ENCODE assay signal across 8 mouse cellular contexts in the genomic region with DNA sequence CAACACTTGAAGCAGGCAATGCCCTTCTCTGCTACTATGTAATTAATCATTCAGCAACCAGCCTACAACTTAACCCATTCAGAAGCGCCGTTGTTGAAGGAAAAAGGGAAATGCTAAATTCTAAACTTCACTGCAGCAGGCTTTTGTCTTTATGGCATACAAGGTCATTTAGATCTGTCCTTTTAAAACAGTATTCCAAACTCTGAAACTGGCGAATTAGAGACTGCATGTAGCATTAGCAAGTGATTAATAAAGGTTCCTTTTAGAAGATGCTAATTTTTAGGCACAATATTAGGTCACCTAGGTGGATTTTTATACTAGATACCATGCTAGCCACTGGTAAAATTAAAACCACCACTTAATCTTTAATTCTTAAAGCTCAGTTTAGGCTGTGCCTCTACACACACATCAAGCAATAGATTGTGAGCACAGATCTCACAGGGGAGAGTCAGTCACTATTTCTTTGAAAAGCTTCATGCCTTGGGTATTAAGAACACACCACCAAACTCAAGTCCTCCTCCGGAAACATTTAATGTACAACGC. TPM values are rescaled to one million over a fixed set of nuclear protein-coding genes. Genes with fewer than 3 reads are reported as not detected.
DNase-seq lines count a peak whose midpoint lies in the region; ATAC-seq and TF ChIP-seq lines count a peak whose summit lies in the region.

No protein-coding gene starts in this region.

- TF ChIP-seq POLR2A in cortical plate, adult 2 months (IDR thresholded peaks at IDR 0.05; ENCODE audit: extremely low read depth, insufficient read depth, low read length): no peak

- peak overlapping the region; percentile 96 for H3K4me3 ChIP-seq in kidney, postnatal 0 days (replicated peaks; ENCODE audit: low read depth, low read length)
- peak overlapping the region; percentile 84; the same call in 1 of the 2 replicates for H3K4me3 ChIP-seq in cortical plate, adult 2 months (ENCODE audit: insufficient read depth, low read length)
- H3K4me3 ChIP-seq in hindbrain, embryonic 15.5 days: peak overlapping the region; percentile 73
- peak overlapping the region; percentile 94 for H3K4me3 ChIP-seq in midbrain, postnatal 0 days (ENCODE audit: low read depth, low read length)

- H3K27ac ChIP-seq in kidney, postnatal 0 days: peak overlapping the region; percentile 100
- H3K27ac ChIP-seq in cortical plate, adult 2 months (ENCODE audit: insufficient read depth, low read length): no peak overlapping the region
- peak overlapping the region; percentile 100 for H3K27ac ChIP-seq in hindbrain, embryonic 15.5 days (replicated peaks)
- peak overlapping the region; percentile 100 for H3K27ac ChIP-seq in midbrain, postnatal 0 days (ENCODE audit: low read depth, low read length)

- ATAC-seq in kidney, postnatal 0 days (replicated peaks; ENCODE audit: low FRiP score, low read depth): no peak
- no peak for ATAC-seq in hindbrain, embryonic 15.5 days (ENCODE audit: low FRiP score, low read depth)
- no peak for ATAC-seq in midbrain, postnatal 0 days (ENCODE audit: low FRiP score)
- ATAC-seq in megakaryocyte progenitor cell, adult 5-6 weeks (replicated peaks; ENCODE audit: poor library complexity): no peak
- ATAC-seq in CD4-positive, CD25-positive, alpha-beta regulatory T cell, adult 4 months: no peak

- peak overlapping the region; percentile 57 for H3K4me2 ChIP-seq in kidney, postnatal 0 days (ENCODE audit: low read length)
- peak overlapping the region; percentile 68 for H3K4me2 ChIP-seq in hindbrain, embryonic 15.5 days
- H3K4me2 ChIP-seq in midbrain, postnatal 0 days (ENCODE audit: low read depth, low read length, poor library complexity, severe bottlenecking): peak overlapping the region; percentile 61

- peak; percentile 55 for DNase-seq in kidney, postnatal 0 days (ENCODE audit: low spot score)
- no peak for DNase-seq in kidney, adult 8-10 months
- DNase-seq in midbrain, postnatal 0 days (ENCODE audit: low spot score): peak; percentile 17
- DNase-seq in urinary bladder, postnatal 14 days (ENCODE audit: low spot score): no peak

- H3K9ac ChIP-seq in kidney, postnatal 0 days (ENCODE audit: low read depth, low read length): peak overlapping the region; percentile 100
- H3K9ac ChIP-seq in hindbrain, embryonic 15.5 days: peak overlapping the region; percentile 99
- H3K9ac ChIP-seq in midbrain, postnatal 0 days (replicated peaks; ENCODE audit: low read length, poor library complexity, severe bottlenecking): peak overlapping the region; percentile 100

- peaks cover 12% of the 10 kb centered on the region for H3K4me1 ChIP-seq in kidney, postnatal 0 days (replicated peaks; ENCODE audit: insufficient read depth, low read length)
- H3K4me1 ChIP-seq in cortical plate, adult 2 months (ENCODE audit: control insufficient read depth, insufficient read depth, low read length): peaks cover 5% of the 10 kb centered on the region
- H3K4me1 ChIP-seq in hindbrain, embryonic 15.5 days (replicated peaks): peaks cover 34% of the 10 kb centered on the region
- H3K4me1 ChIP-seq in midbrain, postnatal 0 days (ENCODE audit: insufficient read depth, low read length): peaks cover 3% of the 10 kb centered on the region; the same call in 1 of the 2 replicates

- no peaks in the 10 kb centered on the region for H3K9me3 ChIP-seq in kidney, postnatal 0 days (replicated peaks; ENCODE audit: low read length)
- H3K9me3 ChIP-seq in hindbrain, embryonic 15.5 days: no peaks in the 10 kb centered on the region
- H3K9me3 ChIP-seq in midbrain, postnatal 0 days (ENCODE audit: low read length): no peaks in the 10 kb centered on the region

- no peaks in the 10 kb centered on the region for H3K27me3 ChIP-seq in kidney, postnatal 0 days (ENCODE audit: insufficient read depth, low read length)
- H3K27me3 ChIP-seq in hindbrain, embryonic 15.5 days: no peaks in the 10 kb centered on the region
- H3K27me3 ChIP-seq in midbrain, postnatal 0 days (ENCODE audit: insufficient read depth, low read length): no peaks in the 10 kb centered on the region

- TF ChIP-seq CTCF in kidney, postnatal 0 days (IDR thresholded peaks at IDR 0.05; ENCODE audit: low read depth): no peak
- TF ChIP-seq CTCF in cortical plate, adult 2 months (IDR thresholded peaks at IDR 0.05; ENCODE audit: extremely low read depth, insufficient read depth, low read length): no peak
- no peak for TF ChIP-seq CTCF in midbrain, postnatal 0 days (IDR thresholded peaks at IDR 0.05)

- H3K36me3 ChIP-seq in kidney, postnatal 0 days (ENCODE audit: insufficient read depth, low read length): no peaks in the 10 kb centered on the region
- H3K36me3 ChIP-seq in hindbrain, embryonic 15.5 days: peaks cover 9% of the 10 kb centered on the region
- H3K36me3 ChIP-seq in midbrain, postnatal 0 days (ENCODE audit: insufficient read depth, low read length): peaks cover 9% of the 10 kb centered on the region

- 8% methylated on average over 5 of the region's 5 CpGs for WGBS in kidney, postnatal 0 days
- 8% methylated on average over 5 of the region's 5 CpGs for WGBS in hindbrain, embryonic 15.5 days
- 7% methylated on average over 5 of the region's 5 CpGs for WGBS in midbrain, postnatal 0 days

RNA-seq across cellular contexts. Expression of a gene that starts 2.7 kb away (rescaled TPM):
- 29.5 and 34.2 TPM in 2 replicates for polyA plus RNA-seq in kidney, postnatal 0 days (2015; fragmentation: Nextera tagmentation; extraction: Ambion mirVana)
- polyA plus RNA-seq in cortical plate, adult 2 months (2012; rRNA removed): 24.2 and 24.6 TPM in 2 replicates
- 55.2 and 57.8 TPM in 2 replicates for polyA plus RNA-seq in hindbrain, embryonic 15.5 days (2015; fragmentation: Nextera tagmentation; extraction: Ambion mirVana)
- 28.4 and 37.7 TPM in 2 replicates for total RNA-seq in midbrain, postnatal 0 days (2014; rRNA removed)
- 32.6 and 34.0 TPM in 2 replicates for polyA plus RNA-seq in midbrain, postnatal 0 days (2015; fragmentation: Nextera tagmentation; extraction: Ambion mirVana)
- total RNA-seq in megakaryocyte progenitor cell, adult 5-6 weeks (2015): 31.1 and 34.5 TPM in 2 replicates
- total RNA-seq in megakaryocyte progenitor cell, adult 5-6 weeks (2017): 31.7 and 35.5 TPM in 2 replicates
- 10 to 100 TPM; 76.9 to 95.8 TPM for polyA plus RNA-seq in CD4-positive, CD25-positive, alpha-beta regulatory T cell, adult 4 months (2017; shearing (Covaris generic))

Comparison
In these comparisons a context has a peak if more than half of its experiments do, and no peak if none do; other contexts are left out.
1. DNase-seq: peak in kidney, postnatal 0 days (single experiment) and midbrain, postnatal 0 days (single experiment); none in kidney, adult 8-10 months (0 of 2) and urinary bladder, postnatal 14 days (single experiment).
2. Peak in every context shown above with its lines, with median percentiles within 50 percentile points of each other: H3K4me2 ChIP-seq, H3K4me3 ChIP-seq and H3K9ac ChIP-seq.